Mouse (Mus musculus): ENCODE measurements around the gene Camkmt. TPM values are rescaled to one million over a fixed set of nuclear protein-coding genes. Genes with fewer than 3 reads are reported as not detected.
A peak's percentile ranks its signal among the peaks of the same experiment; 100 is the strongest.

The Camkmt gene
- polyA plus RNA-seq, 1 experiment from 2014 or later: 20.4 TPM

- H3K36me3 ChIP-seq (replicated peaks; ENCODE audit: control insufficient read depth, insufficient read depth): peaks cover 24% of the 10 kb centered on the region
- H3K27me3 ChIP-seq (ENCODE audit: control insufficient read depth, insufficient read depth, low read length): no peaks in the 10 kb centered on the region
- H3K4me1 ChIP-seq (replicated peaks; ENCODE audit: control insufficient read depth, insufficient read depth, low read length): peaks cover 16% of the 10 kb centered on the region
- H3K9ac ChIP-seq: no peak overlapping the region
- H3K4me3 ChIP-seq (replicated peaks; ENCODE audit: low read length): no peak overlapping the region
- WGBS: 92% methylated on average over 2 of the region's 2 CpGs
- H3K9me3 ChIP-seq (ENCODE audit: control insufficient read depth, low read length): no peaks in the 10 kb centered on the region
- no peak overlapping the region for H3K4me2 ChIP-seq (replicated peaks)
- DNase-seq (ENCODE audit: low spot score) (no peak), ATAC-seq (ENCODE audit: low FRiP score) (no peak)
- no peak overlapping the region for H3K27ac ChIP-seq
Observed at GRCm38 (mm10) chr17:85085335-85085734, 5.0 kb upstream of the Camkmt start.

- ATAC-seq (ENCODE audit: low FRiP score) (no peak), DNase-seq (ENCODE audit: low spot score) (no peak)
- Histone ChIP-seq H3K9me3 (ENCODE audit: control insufficient read depth, low read length) (no peaks in the 10 kb centered on the region), H3K4me1 (replicated peaks; ENCODE audit: control insufficient read depth, insufficient read depth, low read length) (peaks cover 16% of the 10 kb centered on the region), H3K4me2 (replicated peaks) (no peak overlapping the region), H3K9ac (no peak overlapping the region), H3K27ac (no peak overlapping the region), H3K4me3 (replicated peaks; ENCODE audit: low read length) (no peak overlapping the region), H3K36me3 (replicated peaks; ENCODE audit: control insufficient read depth, insufficient read depth) (peaks cover 15% of the 10 kb centered on the region), H3K27me3 (ENCODE audit: control insufficient read depth, insufficient read depth, low read length) (no peaks in the 10 kb centered on the region)
- WGBS: 88% methylated on average over 1 of the region's 1 CpGs
Observed at GRCm38 (mm10) chr17:85086501-85086900, 3.9 kb upstream of the Camkmt start.

GRCm38 (mm10) chr17:85087591-85087990 lies 2.8 kb upstream of the Camkmt start:
- no peaks in the 10 kb centered on the region for H3K27me3 ChIP-seq (ENCODE audit: control insufficient read depth, insufficient read depth, low read length)
- ATAC-seq (ENCODE audit: low FRiP score) (no peak), DNase-seq (ENCODE audit: low spot score) (no peak)
- WGBS: 91% methylated on average over 5 of the region's 5 CpGs
- peaks cover 7% of the 10 kb centered on the region for H3K36me3 ChIP-seq (replicated peaks; ENCODE audit: control insufficient read depth, insufficient read depth)
- H3K27ac ChIP-seq: no peak overlapping the region
- no peak overlapping the region for H3K4me3 ChIP-seq (replicated peaks; ENCODE audit: low read length)
- H3K9ac ChIP-seq: no peak overlapping the region
- no peaks in the 10 kb centered on the region for H3K9me3 ChIP-seq (ENCODE audit: control insufficient read depth, low read length)
- H3K4me2 ChIP-seq (replicated peaks): no peak overlapping the region
- peaks cover 16% of the 10 kb centered on the region for H3K4me1 ChIP-seq (replicated peaks; ENCODE audit: control insufficient read depth, insufficient read depth, low read length)

- 87% methylated on average over 11 of the region's 11 CpGs for WGBS
- peak overlapping the region; percentile 93; the same call in 1 of the 2 replicates for H3K4me3 ChIP-seq (replicated peaks; ENCODE audit: low read length)
Observed at GRCm38 (mm10) chr17:85088401-85088800, 2.0 kb upstream of the Camkmt start.

GRCm38 (mm10) chr17:85089011-85089410 lies 1.3 kb upstream of the Camkmt start:
- Histone ChIP-seq H3K27me3 (ENCODE audit: control insufficient read depth, insufficient read depth, low read length) (no peaks in the 10 kb centered on the region), H3K4me1 (replicated peaks; ENCODE audit: control insufficient read depth, insufficient read depth, low read length) (peaks cover 16% of the 10 kb centered on the region), H3K27ac (peak overlapping the region; percentile 91; the same call in 1 of the 2 replicates), H3K36me3 (replicated peaks; ENCODE audit: control insufficient read depth, insufficient read depth) (no peaks in the 10 kb centered on the region; the same call in 1 of the 2 replicates), H3K9me3 (ENCODE audit: control insufficient read depth, low read length) (no peaks in the 10 kb centered on the region), H3K4me3 (replicated peaks; ENCODE audit: low read length) (peak overlapping the region; percentile 93), H3K9ac (peak overlapping the region; percentile 73), H3K4me2 (replicated peaks) (peak overlapping the region; percentile 91)
- WGBS: 52% methylated on average over 6 of the region's 6 CpGs
- DNase-seq (ENCODE audit: low spot score): no peak
- ATAC-seq (ENCODE audit: low FRiP score): no peak

More at GRCm38 (mm10) chr17:85088401-85088800, 2.0 kb upstream of the Camkmt start:
- H3K27ac ChIP-seq: no peak overlapping the region
- ATAC-seq (ENCODE audit: low FRiP score): no peak
- H3K4me1 ChIP-seq (replicated peaks; ENCODE audit: control insufficient read depth, insufficient read depth, low read length): peaks cover 16% of the 10 kb centered on the region
- H3K9me3 ChIP-seq (ENCODE audit: control insufficient read depth, low read length): no peaks in the 10 kb centered on the region
- peaks cover under 1% of the 10 kb centered on the region; the same call in 1 of the 2 replicates for H3K36me3 ChIP-seq (replicated peaks; ENCODE audit: control insufficient read depth, insufficient read depth)
- H3K27me3 ChIP-seq (ENCODE audit: control insufficient read depth, insufficient read depth, low read length): no peaks in the 10 kb centered on the region
- DNase-seq (ENCODE audit: low spot score): no peak
- H3K4me2 ChIP-seq (replicated peaks): peak overlapping the region; percentile 91; the same call in 1 of the 2 replicates
- H3K9ac ChIP-seq: no peak overlapping the region

- Histone ChIP-seq H3K36me3 (replicated peaks; ENCODE audit: control insufficient read depth, insufficient read depth) (no peaks in the 10 kb centered on the region; the same call in 1 of the 2 replicates), H3K4me2 (replicated peaks) (peak overlapping the region; percentile 91), H3K27ac (peak overlapping the region; percentile 91), H3K9me3 (ENCODE audit: control insufficient read depth, low read length) (no peaks in the 10 kb centered on the region), H3K27me3 (ENCODE audit: control insufficient read depth, insufficient read depth, low read length) (no peaks in the 10 kb centered on the region), H3K4me1 (replicated peaks; ENCODE audit: control insufficient read depth, insufficient read depth, low read length) (peaks cover 16% of the 10 kb centered on the region), H3K9ac (peak overlapping the region; percentile 73), H3K4me3 (replicated peaks; ENCODE audit: low read length) (peak overlapping the region; percentile 93)
- DNase-seq (ENCODE audit: low spot score) (peak; percentile 41), ATAC-seq (ENCODE audit: low FRiP score) (peak; percentile 16)
- 1% methylated on average over 16 of the region's 16 CpGs for WGBS
Observed at GRCm38 (mm10) chr17:85089621-85090020, 731 bp upstream of the Camkmt start.

GRCm38 (mm10) chr17:85091762-85092161 lies 1.4 kb downstream of the Camkmt start:
- 95% methylated on average over 6 of the region's 6 CpGs for WGBS
- DNase-seq (ENCODE audit: low spot score) (no peak), ATAC-seq (ENCODE audit: low FRiP score) (no peak)
- peaks cover 16% of the 10 kb centered on the region for H3K4me1 ChIP-seq (replicated peaks; ENCODE audit: control insufficient read depth, insufficient read depth, low read length)
- H3K36me3 ChIP-seq (replicated peaks; ENCODE audit: control insufficient read depth, insufficient read depth): peaks cover 4% of the 10 kb centered on the region; the same call in 1 of the 2 replicates
- peak overlapping the region; percentile 91; the same call in 1 of the 2 replicates for H3K4me2 ChIP-seq (replicated peaks)
- H3K27ac ChIP-seq: no peak overlapping the region
- no peak overlapping the region for H3K4me3 ChIP-seq (replicated peaks; ENCODE audit: low read length)
- no peak overlapping the region for H3K9ac ChIP-seq
- H3K9me3 ChIP-seq (ENCODE audit: control insufficient read depth, low read length): no peaks in the 10 kb centered on the region
- H3K27me3 ChIP-seq (ENCODE audit: control insufficient read depth, insufficient read depth, low read length): no peaks in the 10 kb centered on the region

- H3K9me3 ChIP-seq (ENCODE audit: control insufficient read depth, low read length): peaks cover 6% of the 10 kb centered on the region
- H3K9ac ChIP-seq: no peak overlapping the region
- H3K27ac ChIP-seq: no peak overlapping the region
- H3K4me3 ChIP-seq (replicated peaks; ENCODE audit: low read length): no peak overlapping the region
- no peaks in the 10 kb centered on the region; the same call in 1 of the 2 replicates for H3K4me1 ChIP-seq (replicated peaks; ENCODE audit: control insufficient read depth, insufficient read depth, low read length)
- H3K27me3 ChIP-seq (ENCODE audit: control insufficient read depth, insufficient read depth, low read length): no peaks in the 10 kb centered on the region
- DNase-seq (ENCODE audit: low spot score) (no peak), ATAC-seq (ENCODE audit: low FRiP score) (no peak)
- H3K36me3 ChIP-seq (replicated peaks; ENCODE audit: control insufficient read depth, insufficient read depth): peaks cover 26% of the 10 kb centered on the region
- H3K4me2 ChIP-seq (replicated peaks): no peak overlapping the region
- 96% methylated on average over 3 of the region's 3 CpGs for WGBS
Observed at GRCm38 (mm10) chr17:85096396-85096795, 6.0 kb downstream of the Camkmt start.

GRCm38 (mm10) chr17:85098677-85099323 lies 8.4 kb downstream of the Camkmt start:
- Histone ChIP-seq H3K9me3 (ENCODE audit: control insufficient read depth, low read length) (peaks cover 6% of the 10 kb centered on the region), H3K36me3 (replicated peaks; ENCODE audit: control insufficient read depth, insufficient read depth) (peaks cover 26% of the 10 kb centered on the region), H3K4me3 (replicated peaks; ENCODE audit: low read length) (no peak overlapping the region), H3K4me1 (replicated peaks; ENCODE audit: control insufficient read depth, insufficient read depth, low read length) (no peaks in the 10 kb centered on the region), H3K27ac (no peak overlapping the region), H3K9ac (no peak overlapping the region), H3K4me2 (replicated peaks) (no peak overlapping the region), H3K27me3 (ENCODE audit: control insufficient read depth, insufficient read depth, low read length) (no peaks in the 10 kb centered on the region)
- no peak for DNase-seq (ENCODE audit: low spot score)
- 96% methylated on average over 7 of the region's 7 CpGs for WGBS
- no peak for ATAC-seq (ENCODE audit: low FRiP score)
